Mouse (Mus musculus) heart, adult 2 months (tissue): ENCODE results near the gene Tut7. TPM values are rescaled to one million over a fixed set of nuclear protein-coding genes. Genes with fewer than 3 reads are reported as not detected.

Source experiments
- DNase-seq, 2 experiments: peaks; one replicate each; pipeline ENCODE4 v3.0.0; 2021
- H3K27ac ChIP-seq: fragments of 200-600 bp; 2 replicates; pipeline ENCODE4 v1.8.1; 2022
- H3K27me3 ChIP-seq: fragments of 200-500 bp; 2 replicates; pipeline ENCODE4 v1.6.1; 2012; ENCODE audit warnings: mild to moderate bottlenecking, low read length, inconsistent platforms, mixed read lengths; ENCODE audit not compliant: control insufficient read depth, insufficient read depth
- H3K36me3 ChIP-seq: fragments of 200-500 bp; 2 replicates; pipeline ENCODE4 v1.6.1; 2012; ENCODE audit warnings: low read length, inconsistent platforms; ENCODE audit not compliant: control insufficient read depth, insufficient read depth
- H3K4me1 ChIP-seq: fragments of 200-500 bp; 2 replicates; pipeline ENCODE4 v1.6.1; 2011; ENCODE audit warnings: low read length; ENCODE audit not compliant: control insufficient read depth, insufficient read depth
- H3K4me3 ChIP-seq: fragments of 200-600 bp; 2 replicates; pipeline ENCODE4 v1.8.1; 2022
- H3K79me2 ChIP-seq: fragments of 200-500 bp; replicated peaks from 2 replicates; pipeline ENCODE4 v1.6.1; 2012; ENCODE audit warnings: mild to moderate bottlenecking, inconsistent platforms, low read length, moderate library complexity, mixed read lengths; ENCODE audit not compliant: control insufficient read depth, insufficient read depth
- H3K9ac ChIP-seq: fragments of 200-500 bp; 2 replicates; pipeline ENCODE4 v1.6.1; 2012; ENCODE audit warnings: low read depth, mild to moderate bottlenecking, control low read depth, inconsistent platforms, low read length, mixed read lengths
- CTCF ChIP-seq: fragments of 200-600 bp; IDR thresholded peaks from 2 replicates; pipeline ENCODE4 v1.8.1; 2022; ENCODE audit warnings: antibody characterized with exemption, mild to moderate bottlenecking, moderate library complexity
- EP300 ChIP-seq: fragments of 200-500 bp; IDR thresholded peaks from 2 replicates; pipeline ENCODE4 v1.6.1; 2011; ENCODE audit warnings: low read depth, low read length, control low read depth; ENCODE audit not compliant: insufficient read depth
- POLR2A ChIP-seq: fragments of 200-500 bp; IDR thresholded peaks from 2 replicates; pipeline ENCODE4 v1.6.1; 2011; ENCODE audit warnings: mild to moderate bottlenecking, low read depth, low read length, control low read depth; ENCODE audit not compliant: insufficient read depth
- WGBS: fragments of 180-500 bp; shearing (Covaris S2); methylation state at CpG from one replicate; pipeline ENCODE4 v1.1.7; 2018; 5-methylcytosine and 5-hydroxymethylcytosine counted together
- intact Hi-C: fragments of 180-260 bp; cut with DNase I; formaldehyde crosslinking; loops from one replicate; pipeline ENCODE4 v1.15.1; 2025
- polyA plus RNA-seq: library from polyadenylated mRNA; depleted of rRNA; stranded (reverse); fragments of >200 nt; gene quantifications from 2 replicates; pipeline ENCODE4 v1.2.3, GENCODE M21; 2012
- total RNA-seq, 2 experiments: library from RNA; stranded (reverse); gene quantifications; 2 replicates each; pipeline ENCODE4 v1.2.3; 2021

Gene Tut7
- total and polyA plus RNA-seq, 3 experiments: 10.3 to 45.1 (median 41.6) TPM

GRCm38 (mm10) chr13:59856286-59857070 lies 33.5 kb upstream of the Tut7 start:
- intact Hi-C loops: no loop called here
- peak; percentile 64 to 72 for DNase-seq

GRCm38 (mm10) chr13:59853471-59853870 lies 30.5 kb upstream of the Tut7 start:
- Histone ChIP-seq H3K9ac (no peak overlapping the region), H3K27ac (no peak overlapping the region), H3K27me3 (0 out of 2 replicates have a peak, but pooled peaks cover 1% of the 10 kb centered on the region), H3K79me2 (no peaks in the 10 kb centered on the region), H3K4me1 (no peaks in the 10 kb centered on the region), H3K4me3 (no peak overlapping the region), H3K36me3 (no peaks in the 10 kb centered on the region)
- intact Hi-C loops: no loop called here
- TF ChIP-seq CTCF (no peak), EP300 (0 out of 2 replicates have a peak, but pooled peaks have one; percentile 49)
- DNase-seq: peak in 1 of 2 experiments; percentile 56
- 38% methylated on average over 9 of the region's 9 CpGs for WGBS

More at GRCm38 (mm10) chr13:59856286-59857070, 33.5 kb upstream of the Tut7 start:
- 0 out of 2 replicates have a peak, but pooled peaks cover 1% of the 10 kb centered on the region for H3K27me3 ChIP-seq
- H3K79me2 ChIP-seq: no peaks in the 10 kb centered on the region
- no peak overlapping the region for H3K27ac ChIP-seq
- no peak overlapping the region for H3K9ac ChIP-seq
- WGBS: 48% methylated on average over 20 of the region's 20 CpGs
- H3K4me1 ChIP-seq: no peaks in the 10 kb centered on the region
- no peak overlapping the region for H3K4me3 ChIP-seq
- 0 out of 2 replicates have a peak, but pooled peaks have one; percentile 55 for TF ChIP-seq EP300
- TF ChIP-seq CTCF: peak; percentile 93
- TF ChIP-seq POLR2A: no peak
- no peaks in the 10 kb centered on the region for H3K36me3 ChIP-seq

- Histone ChIP-seq H3K9ac (no peak overlapping the region), H3K79me2 (no peaks in the 10 kb centered on the region), H3K27ac (no peak overlapping the region), H3K4me3 (no peak overlapping the region), H3K27me3 (no peaks in the 10 kb centered on the region), H3K36me3 (no peaks in the 10 kb centered on the region), H3K4me1 (no peaks in the 10 kb centered on the region)
- 30% methylated on average over 10 of the region's 10 CpGs for WGBS
- intact Hi-C loops: no loop called here
- TF ChIP-seq CTCF (no peak), POLR2A (no peak), EP300 (no peak)
- DNase-seq: no peak
Observed at GRCm38 (mm10) chr13:59850373-59850772, 27.4 kb upstream of the Tut7 start.

GRCm38 (mm10) chr13:59844661-59845060 lies 21.7 kb upstream of the Tut7 start:
- no peaks in the 10 kb centered on the region for H3K36me3 ChIP-seq
- peaks cover 2% of the 10 kb centered on the region; the same call in 1 of the 2 replicates for H3K4me1 ChIP-seq
- no peak overlapping the region for H3K9ac ChIP-seq
- intact Hi-C loops: loop anchor here (5.0 to 10.0 kb wide), 2 partner anchors 890 to 1207 kb away; no protein-coding TSS in a partner anchor
- 76% methylated on average over 5 of the region's 5 CpGs for WGBS
- TF ChIP-seq CTCF (no peak), POLR2A (no peak), EP300 (no peak)
- H3K79me2 ChIP-seq: no peaks in the 10 kb centered on the region
- H3K27me3 ChIP-seq: no peaks in the 10 kb centered on the region
- H3K27ac ChIP-seq: no peak overlapping the region
- no peak for DNase-seq
- no peak overlapping the region for H3K4me3 ChIP-seq

GRCm38 (mm10) chr13:59843976-59844375 lies 21.0 kb upstream of the Tut7 start:
- Histone ChIP-seq H3K27me3 (no peaks in the 10 kb centered on the region), H3K4me3 (no peak overlapping the region), H3K9ac (no peak overlapping the region), H3K79me2 (no peaks in the 10 kb centered on the region), H3K4me1 (peaks cover 2% of the 10 kb centered on the region; the same call in 1 of the 2 replicates), H3K36me3 (no peaks in the 10 kb centered on the region), H3K27ac (no peak overlapping the region)
- 81% methylated on average over 5 of the region's 5 CpGs for WGBS
- intact Hi-C loops: loop anchor here (1.0 to 10.0 kb wide), 3 partner anchors 624 to 1207 kb away; no protein-coding TSS in a partner anchor
- no peak for DNase-seq
- TF ChIP-seq POLR2A (no peak), CTCF (no peak), EP300 (no peak)
